8 mouse cellular contexts compared by ENCODE assay signal in genomic region chr3:144568861-144569361, GRCm38 (mm10). TPM values are rescaled to one million over a fixed set of nuclear protein-coding genes. Genes with fewer than 3 reads are reported as not detected.
A peak's percentile ranks its signal among the peaks of the same experiment; 100 is the strongest.
DNase-seq lines count a peak whose midpoint lies in the region; ATAC-seq and TF ChIP-seq lines count a peak whose summit lies in the region.

No protein-coding gene starts in this region.

- no peak for TF ChIP-seq CTCF in gastrocnemius, adult 2 months (IDR thresholded peaks at IDR 0.05)

- H3K9me3 ChIP-seq in limb, embryonic 11.5 days (ENCODE audit: control insufficient read depth, low read length): no peaks in the 10 kb centered on the region
- no peaks in the 10 kb centered on the region for H3K9me3 ChIP-seq in midbrain, embryonic 15.5 days

- H3K4me2 ChIP-seq in limb, embryonic 11.5 days (ENCODE audit: low read depth, severe bottlenecking): peak overlapping the region; percentile 79
- peak overlapping the region; percentile 90 for H3K4me2 ChIP-seq in midbrain, embryonic 15.5 days

- intact Hi-C loops in gastrocnemius, adult 2 months (cut with DNase I): loop anchor here (2.0 kb wide), 1 partner anchor 16 kb away; no protein-coding TSS in a partner anchor

- peak overlapping the region; percentile 94 for H3K27ac ChIP-seq in gastrocnemius, adult 2 months
- H3K27ac ChIP-seq in limb, embryonic 11.5 days (replicated peaks; ENCODE audit: low read depth, low read length): 0 out of 2 replicates have a peak overlapping the region, but pooled peaks have one; percentile 14
- H3K27ac ChIP-seq in midbrain, embryonic 15.5 days: peak overlapping the region; percentile 86

- 0 out of 2 replicates have a peak, but pooled peaks have one; percentile 15 for ATAC-seq in granulocyte monocyte progenitor cell, adult 5-6 weeks (replicated peaks; ENCODE audit: poor library complexity, severe bottlenecking)
- ATAC-seq in limb, embryonic 11.5 days (ENCODE audit: insufficient number of reproducible peaks, low FRiP score, low TSS enrichment, low read depth): no peak
- ATAC-seq in midbrain, embryonic 15.5 days (replicated peaks): no peak

- DNase-seq in gastrocnemius, adult 2 months: peak; percentile 38
- DNase-seq in gastrocnemius, postnatal 25 days: no peak
- peak; percentile 33 for DNase-seq in MEL-GATA-1-ER (ENCODE audit: extremely low read depth, low read depth)
- DNase-seq in limb, embryonic 11.5 days (ENCODE audit: low spot score): peak; percentile 32
- no peak for DNase-seq in layer of hippocampus, postnatal 14 days (ENCODE audit: low spot score in 2 of 2)
- DNase-seq in cerebellum, adult 11 months: no peak

- H3K27me3 ChIP-seq in limb, embryonic 11.5 days (ENCODE audit: control insufficient read depth, insufficient read depth, low read length): no peaks in the 10 kb centered on the region
- H3K27me3 ChIP-seq in midbrain, embryonic 15.5 days (replicated peaks): no peaks in the 10 kb centered on the region

- peaks cover 3% of the 10 kb centered on the region; the same call in 1 of the 2 replicates for H3K36me3 ChIP-seq in limb, embryonic 11.5 days (ENCODE audit: control insufficient read depth, insufficient read depth, low read length)
- no peaks in the 10 kb centered on the region; the same call in 1 of the 2 replicates for H3K36me3 ChIP-seq in midbrain, embryonic 15.5 days (replicated peaks)

- H3K9ac ChIP-seq in limb, embryonic 11.5 days (ENCODE audit: low read length): peak overlapping the region; percentile 87
- H3K9ac ChIP-seq in midbrain, embryonic 15.5 days: peak overlapping the region; percentile 64

- peak overlapping the region; percentile 73 for H3K4me3 ChIP-seq in gastrocnemius, adult 2 months
- peak overlapping the region; percentile 85 for H3K4me3 ChIP-seq in limb, embryonic 11.5 days (ENCODE audit: low read depth, low read length)
- peak overlapping the region; percentile 56 for H3K4me3 ChIP-seq in midbrain, embryonic 15.5 days

- H3K4me1 ChIP-seq in limb, embryonic 11.5 days (ENCODE audit: control insufficient read depth, insufficient read depth, low read length): peaks cover 3% of the 10 kb centered on the region; the same call in 1 of the 2 replicates
- H3K4me1 ChIP-seq in midbrain, embryonic 15.5 days: peaks cover 42% of the 10 kb centered on the region

- WGBS in limb, embryonic 11.5 days: under 1% methylated on average over 21 of the region's 21 CpGs
- WGBS in midbrain, embryonic 15.5 days: under 1% methylated on average over 21 of the region's 21 CpGs

RNA-seq across cellular contexts. Expression of gene Hs2st1, which starts 1.1 kb away (rescaled TPM):
- total RNA-seq in gastrocnemius, adult 2 months (2021): 10 to 100 TPM; 12.8 to 14.8 TPM
- 10 to 100 TPM in 1 of 2 experiments, 1 to 10 TPM in 1; 9.5 to 11.5 TPM for total RNA-seq in gastrocnemius, postnatal 25 days (2021)
- 11.1 and 13.0 TPM in 2 replicates for total RNA-seq in granulocyte monocyte progenitor cell, adult 5-6 weeks (2014; fragmentation: Nextera tagmentation)
- 12.3 and 13.7 TPM in 2 replicates for total RNA-seq in granulocyte monocyte progenitor cell, adult 5-6 weeks (2017)
- 14.1 and 14.8 TPM in 2 replicates for polyA plus RNA-seq in limb, embryonic 11.5 days (2014; fragmentation: Nextera tagmentation; extraction: Ambion mirVana)
- polyA plus RNA-seq in midbrain, embryonic 15.5 days (2015; fragmentation: Nextera tagmentation; extraction: Ambion mirVana): 15.6 and 17.1 TPM in 2 replicates
- 10 to 100 TPM; 45.1 to 45.9 TPM for total RNA-seq in layer of hippocampus, postnatal 14 days (2021)

RNA-seq across cellular contexts. Expression of gene Selenof, which starts 1.2 kb away (rescaled TPM):
- 100 to 1,000 TPM; 115 to 122 TPM for total RNA-seq in gastrocnemius, adult 2 months (2021)
- 100 to 1,000 TPM; 106 to 122 TPM for total RNA-seq in gastrocnemius, postnatal 25 days (2021)
- 330 and 358 TPM in 2 replicates for total RNA-seq in granulocyte monocyte progenitor cell, adult 5-6 weeks (2014; fragmentation: Nextera tagmentation)
- 781 and 898 TPM in 2 replicates for total RNA-seq in granulocyte monocyte progenitor cell, adult 5-6 weeks (2017)
- polyA plus RNA-seq in limb, embryonic 11.5 days (2014; fragmentation: Nextera tagmentation; extraction: Ambion mirVana): 368 and 386 TPM in 2 replicates
- 501 and 507 TPM in 2 replicates for polyA plus RNA-seq in midbrain, embryonic 15.5 days (2015; fragmentation: Nextera tagmentation; extraction: Ambion mirVana)
- total RNA-seq in layer of hippocampus, postnatal 14 days (2021): 100 to 1,000 TPM; 296 to 301 TPM

Comparison
In these comparisons a context has a peak if more than half of its experiments do, and no peak if none do; other contexts are left out.
1. DNase-seq: peak in gastrocnemius, adult 2 months (single experiment), MEL-GATA-1-ER (single experiment) and limb, embryonic 11.5 days (single experiment); none in gastrocnemius, postnatal 25 days (single experiment), layer of hippocampus, postnatal 14 days (0 of 2) and cerebellum, adult 11 months (single experiment).
2. H3K27ac ChIP-seq: peak in every context shown above with its lines; median percentile 94 in gastrocnemius, adult 2 months; 86 in midbrain, embryonic 15.5 days; 14 in limb, embryonic 11.5 days.
3. Peak in every context shown above with its lines, with median percentiles within 50 percentile points of each other: H3K4me3 ChIP-seq.